Mouse (Mus musculus) heart, adult 10 weeks (tissue): ENCODE measurements around the gene Slc6a6. TPM values are rescaled to one million over a fixed set of nuclear protein-coding genes. Genes with fewer than 3 reads are reported as not detected.

Source experiments
- polyA plus RNA-seq: library from polyadenylated mRNA; stranded (reverse); fragments of 350-450 nt; fragmentation: Illumina TruSeq; extraction: RNeasy Lipid Tissue Mini Kit (QIAGEN cat#74804); gene quantifications from one replicate; pipeline ENCODE4 v1.2.3, GENCODE M21; 2014; ENCODE audit warnings: low read depth, low replicate concordance

The Slc6a6 gene
- 48.1 TPM for polyA plus RNA-seq

GRCm38 (mm10) chr6:91683602-91684473 is at the start of gene Slc6a6:
Gene Slc6a6 (plus strand): TSS chr6:91684053.

Other genes starting within 250 kb of the Slc6a6 start
- gene Chchd4, start 210.5 kb upstream of the Slc6a6 start, polyA plus RNA-seq, result 15.7 TPM
- 20.8 TPM for gene Tmem43, start 210.3 kb upstream of the Slc6a6 start, polyA plus RNA-seq
- gene Xpc, start 168.2 kb upstream of the Slc6a6 start, polyA plus RNA-seq, result 10.4 TPM
- 67.9 TPM for gene Lsm3, start 168.1 kb upstream of the Slc6a6 start, polyA plus RNA-seq
- 24.2 TPM for gene Grip2, start 143.2 kb downstream of the Slc6a6 start, polyA plus RNA-seq
- gene Ccdc174, start 194.0 kb downstream of the Slc6a6 start, polyA plus RNA-seq, result 13.3 TPM
- gene 4930590J08Rik, start 218.8 kb downstream of the Slc6a6 start, polyA plus RNA-seq, result 0.63 TPM